Mouse (Mus musculus): ENCODE results near the gene Myo1b. TPM values are rescaled to one million over a fixed set of nuclear protein-coding genes. Genes with fewer than 3 reads are reported as not detected.

The Myo1b gene
- total RNA-seq, 2 experiments from 2014 or later: 51.4 to 53.3 TPM

DNA sequence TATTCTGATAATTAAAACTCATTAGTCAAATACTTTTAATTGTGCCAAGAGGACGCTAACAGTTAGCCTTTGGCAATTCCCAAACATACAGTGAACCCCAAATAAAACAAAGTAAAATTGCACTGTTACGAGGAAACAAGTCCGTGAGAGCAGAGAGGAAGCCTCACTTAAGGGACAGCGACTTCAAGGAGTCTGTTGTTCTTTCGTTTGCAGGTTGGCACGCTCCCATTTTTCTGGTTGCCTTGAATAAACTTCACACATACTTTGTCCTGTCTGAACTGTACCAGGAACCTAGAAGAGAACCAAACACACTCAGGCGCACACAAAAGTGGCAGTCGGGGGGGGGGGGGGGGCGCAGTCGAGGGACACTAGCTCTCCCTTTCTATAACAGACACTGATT, 164.9 kb downstream of the Myo1b start:
- no peak for DNase-seq (ENCODE audit: extremely low spot score in 1 of 2, low spot score in 2 of 2)
- intact Hi-C loops (cut with DNase I): no loop called here

DNA sequence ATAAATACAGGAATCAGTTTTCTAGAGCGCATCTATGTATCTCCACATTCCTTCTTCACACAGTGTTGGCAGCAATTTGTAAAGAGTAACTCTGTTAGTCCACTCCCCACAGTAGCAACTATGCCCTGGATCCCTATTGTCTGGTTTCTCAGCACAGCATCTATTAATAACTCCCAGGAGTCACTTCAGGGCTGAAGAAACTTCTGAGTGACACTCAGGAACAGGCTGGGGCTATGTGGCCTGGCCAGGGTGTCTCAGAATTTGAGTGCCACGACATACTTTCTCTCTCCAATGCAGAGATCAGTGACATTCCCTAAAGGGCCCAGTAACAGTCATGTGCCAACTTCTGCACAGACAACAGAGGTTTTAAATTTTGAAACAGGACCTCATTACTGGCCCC, 167.6 kb downstream of the Myo1b start:
- intact Hi-C loops (cut with DNase I): no loop called here
- no peak for DNase-seq (ENCODE audit: extremely low spot score in 1 of 2, low spot score in 2 of 2)

DNA sequence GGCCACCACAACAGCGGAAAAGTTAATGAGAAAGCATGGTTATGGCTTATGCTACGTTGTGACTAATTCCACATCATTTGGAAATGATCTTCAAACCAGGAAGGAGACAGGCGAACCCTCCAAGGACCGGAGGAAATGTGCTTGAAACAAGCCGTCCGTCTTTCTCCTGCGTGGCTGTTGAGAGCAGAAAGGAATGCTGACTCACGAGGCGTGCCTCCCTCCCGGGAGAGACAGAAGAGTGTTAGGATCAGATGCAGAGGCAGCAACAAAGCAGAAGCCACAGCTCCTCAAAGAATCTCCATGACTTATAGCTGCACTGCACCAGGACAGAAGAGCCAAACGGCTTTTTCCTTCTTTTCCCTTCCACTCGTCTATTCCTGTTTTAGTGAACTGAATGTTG, 168.4 kb downstream of the Myo1b start:
- intact Hi-C loops (cut with DNase I): no loop called here
- DNase-seq (ENCODE audit: extremely low spot score in 1 of 2, low spot score in 2 of 2): peak in 1 of 2 experiments; percentile 34

DNA sequence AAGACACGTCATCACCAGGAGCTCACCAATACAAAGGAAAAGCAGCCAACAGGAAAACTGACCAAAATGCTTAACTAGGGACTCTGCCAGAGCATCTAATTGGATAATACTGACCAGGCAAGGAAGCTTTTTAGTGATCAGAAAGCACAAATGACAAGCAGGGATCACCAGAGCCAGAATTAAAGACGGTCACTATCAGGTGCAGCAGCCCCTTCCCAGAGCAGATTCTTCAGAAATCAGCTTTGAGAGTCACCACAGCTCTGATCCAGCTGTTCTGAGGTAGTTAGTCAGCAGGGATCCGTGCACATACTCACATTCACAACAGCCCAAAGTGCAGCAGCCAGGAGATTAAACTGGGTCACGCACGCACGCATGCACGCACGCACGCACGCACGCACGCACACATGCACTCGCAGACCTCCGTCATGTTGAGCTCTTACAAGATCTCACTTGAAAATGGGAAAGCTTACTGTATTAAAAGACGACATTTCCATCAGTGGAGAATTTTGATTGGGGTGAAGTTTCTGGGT, 169.1 kb downstream of the Myo1b start:
- no peak for DNase-seq (ENCODE audit: extremely low spot score in 1 of 2, low spot score in 2 of 2)
- intact Hi-C loops (cut with DNase I): no loop called here

DNA sequence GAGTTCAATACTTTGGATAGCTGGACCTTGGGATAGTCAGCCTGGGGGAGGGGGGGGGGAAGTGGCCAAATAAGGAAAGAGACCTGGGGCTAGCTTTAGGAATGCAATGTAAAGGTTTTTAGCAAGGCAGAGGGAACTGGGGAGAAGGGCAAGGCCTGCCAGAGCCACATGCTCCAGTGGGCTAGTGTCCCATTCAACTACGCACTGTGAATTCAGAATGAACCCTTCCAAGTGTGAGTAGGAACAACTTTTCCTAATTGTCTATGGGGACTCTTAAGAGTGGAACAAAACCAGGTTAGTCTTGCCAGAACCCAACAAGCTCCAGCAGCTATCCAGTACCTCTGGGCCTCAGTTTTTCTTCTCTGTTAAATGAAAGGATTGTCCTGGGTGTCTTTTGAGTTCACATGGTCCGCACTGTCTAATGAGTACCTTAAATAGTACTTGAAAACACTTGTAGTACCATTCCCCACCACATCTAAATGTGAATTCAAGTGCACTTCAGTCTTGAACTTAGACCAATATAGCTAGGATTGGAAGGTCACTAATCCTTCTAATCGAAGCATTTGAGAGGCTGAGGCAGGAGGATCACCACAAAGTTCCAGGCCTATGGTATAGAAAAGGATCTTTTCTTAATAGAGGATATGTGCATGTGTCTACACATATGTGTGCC, 172.0 kb downstream of the Myo1b start:
- intact Hi-C loops (cut with DNase I): no loop called here
- no peak for DNase-seq (ENCODE audit: extremely low spot score in 1 of 2, low spot score in 2 of 2)

DNA sequence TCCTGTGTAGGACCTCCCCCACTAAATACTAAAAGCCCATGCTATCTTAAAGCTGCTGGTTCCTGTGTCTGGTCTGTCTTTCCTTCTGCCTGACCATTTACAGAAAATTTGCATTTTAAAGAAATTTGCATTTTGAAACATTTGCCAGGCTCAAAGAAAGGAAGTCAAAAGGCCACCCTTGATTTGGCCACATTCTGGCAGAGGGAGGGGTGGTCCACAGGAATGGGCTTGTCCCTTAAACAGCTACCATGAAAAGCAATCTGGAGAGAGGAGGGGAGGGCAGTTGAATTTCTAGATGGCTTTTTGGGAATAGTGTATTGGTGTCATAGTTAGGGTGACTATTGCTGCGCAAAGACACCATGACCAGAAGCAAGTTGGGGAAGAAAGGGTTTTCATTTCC, 173.3 kb downstream of the Myo1b start:
- DNase-seq (ENCODE audit: extremely low spot score in 1 of 2, low spot score in 2 of 2): no peak
- intact Hi-C loops (cut with DNase I): no loop called here

DNA sequence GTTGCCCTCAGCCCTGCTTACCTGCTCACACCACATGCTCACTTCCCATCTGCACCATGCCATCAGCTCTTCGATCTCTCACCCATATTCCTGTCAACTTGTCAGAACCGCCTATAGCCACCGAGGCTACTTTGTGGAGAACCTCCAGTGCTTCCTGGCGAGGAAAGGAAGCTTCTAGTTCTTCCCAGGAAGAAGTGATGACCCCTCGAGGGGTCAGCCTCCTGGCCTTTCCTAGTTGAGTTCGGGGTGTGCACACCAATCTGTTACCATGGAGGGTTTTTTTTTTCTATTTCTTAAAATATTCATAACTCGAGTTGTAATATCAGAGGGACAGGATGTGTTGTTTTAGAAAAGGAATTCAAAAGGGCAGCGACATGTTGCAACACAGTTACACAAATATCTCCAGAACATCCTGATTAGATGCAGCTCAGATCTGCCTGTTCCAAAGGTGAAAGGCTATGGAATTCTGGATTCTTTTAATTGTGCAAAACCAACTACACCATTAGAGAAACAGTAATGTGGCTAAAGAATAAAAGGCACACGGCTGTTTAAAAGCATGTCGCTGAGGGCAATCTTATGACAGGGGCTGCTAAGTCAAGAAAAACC, 175.1 kb downstream of the Myo1b start:
- intact Hi-C loops (cut with DNase I): no loop called here
- no peak for DNase-seq (ENCODE audit: extremely low spot score in 1 of 2, low spot score in 2 of 2)

DNA sequence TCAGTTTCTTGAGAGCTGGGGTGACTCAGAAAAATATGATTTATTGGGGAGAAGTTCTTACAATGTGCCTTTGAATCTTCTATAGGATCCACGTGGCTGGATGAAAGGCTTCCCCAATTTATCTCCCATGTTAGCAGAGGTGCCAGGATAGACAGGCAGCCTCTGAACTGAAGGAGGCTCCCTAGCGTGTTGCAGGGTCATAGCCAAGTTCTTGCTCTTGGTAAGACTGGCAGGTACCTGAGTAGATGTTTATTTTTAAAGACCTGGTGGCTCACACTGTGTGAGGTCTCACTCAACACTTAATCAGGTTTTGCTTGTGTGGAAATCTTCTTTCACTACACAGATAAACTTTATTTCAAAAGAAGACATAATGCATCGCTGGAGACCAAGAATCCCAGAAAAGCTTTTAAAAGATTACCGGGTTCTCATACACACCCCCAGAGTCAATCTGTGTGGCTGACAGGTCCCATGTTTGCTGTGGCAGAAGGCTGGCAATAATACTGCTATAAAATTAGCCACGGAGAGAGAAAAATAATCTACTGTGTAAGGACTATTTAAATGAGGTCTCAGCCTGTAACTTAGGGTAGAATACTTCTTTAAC, 176.5 kb downstream of the Myo1b start:
- no peak for DNase-seq (ENCODE audit: extremely low spot score in 1 of 2, low spot score in 2 of 2)

DNA sequence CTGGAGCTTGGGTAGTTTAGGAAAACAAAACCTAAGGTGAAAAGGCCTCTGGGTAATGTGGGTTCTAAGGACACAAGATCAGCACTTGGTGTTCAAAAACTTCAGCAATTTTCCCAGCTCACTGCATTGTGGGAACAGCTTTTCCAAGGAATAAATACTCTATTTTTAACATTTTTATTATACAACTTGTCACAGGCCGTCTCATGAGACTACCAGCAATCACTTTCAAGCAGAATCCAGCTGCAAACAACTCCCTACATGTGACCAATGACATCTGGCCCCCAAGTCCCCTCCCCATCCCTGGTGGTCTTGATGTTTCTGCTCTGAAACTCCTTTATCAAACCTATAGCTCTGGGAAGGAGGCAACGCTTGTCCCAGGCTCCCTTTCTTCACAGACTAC, 179.0 kb downstream of the Myo1b start:
- no peak for DNase-seq (ENCODE audit: extremely low spot score in 1 of 2, low spot score in 2 of 2)
- intact Hi-C loops (cut with DNase I): no loop called here

More for the DNA sequence above, 176.5 kb downstream of the Myo1b start:
- intact Hi-C loops (cut with DNase I): no loop called here

DNA sequence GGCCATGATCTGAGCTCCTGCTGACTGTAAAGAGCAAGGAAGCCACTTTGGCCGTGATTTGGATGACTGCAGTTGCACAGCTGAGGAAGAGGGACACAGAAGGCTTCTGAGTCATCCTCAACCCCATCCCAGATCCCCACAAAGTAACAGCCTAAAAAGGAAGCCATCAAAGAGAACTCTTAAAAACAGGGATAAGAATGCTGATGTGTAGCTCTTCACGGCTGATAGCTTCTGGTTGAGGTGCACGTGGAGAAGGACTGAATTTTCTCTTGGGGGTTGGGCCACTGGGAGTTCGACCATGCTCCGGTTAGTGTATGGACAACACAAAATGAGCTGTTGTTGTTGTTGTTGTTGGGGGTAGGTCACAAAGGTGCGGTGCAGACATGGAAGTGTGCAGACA, 181.2 kb downstream of the Myo1b start:
- intact Hi-C loops (cut with DNase I): no loop called here
- DNase-seq (ENCODE audit: extremely low spot score in 1 of 2, low spot score in 2 of 2): no peak

DNA sequence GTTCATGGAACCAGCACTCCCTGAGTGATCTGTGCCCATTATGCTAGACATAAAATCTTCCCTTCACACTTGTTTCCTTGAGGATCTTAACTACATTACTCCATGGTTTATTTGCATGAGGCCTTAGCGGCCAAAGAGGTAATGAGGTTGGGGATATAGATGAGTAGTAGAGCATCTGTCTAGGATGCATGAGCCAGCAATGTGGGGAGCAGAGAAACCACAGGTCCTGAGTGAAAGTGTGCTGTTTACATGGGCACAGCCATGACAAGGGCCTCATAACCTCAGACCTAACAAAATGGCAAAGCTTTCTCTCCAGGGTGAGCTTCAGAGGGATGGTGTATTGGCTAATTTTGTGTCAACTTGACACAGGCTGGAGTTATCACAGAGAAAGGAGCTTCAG, 186.5 kb downstream of the Myo1b start:
- intact Hi-C loops (cut with DNase I): no loop called here
- no peak for DNase-seq (ENCODE audit: extremely low spot score in 1 of 2, low spot score in 2 of 2)

DNA sequence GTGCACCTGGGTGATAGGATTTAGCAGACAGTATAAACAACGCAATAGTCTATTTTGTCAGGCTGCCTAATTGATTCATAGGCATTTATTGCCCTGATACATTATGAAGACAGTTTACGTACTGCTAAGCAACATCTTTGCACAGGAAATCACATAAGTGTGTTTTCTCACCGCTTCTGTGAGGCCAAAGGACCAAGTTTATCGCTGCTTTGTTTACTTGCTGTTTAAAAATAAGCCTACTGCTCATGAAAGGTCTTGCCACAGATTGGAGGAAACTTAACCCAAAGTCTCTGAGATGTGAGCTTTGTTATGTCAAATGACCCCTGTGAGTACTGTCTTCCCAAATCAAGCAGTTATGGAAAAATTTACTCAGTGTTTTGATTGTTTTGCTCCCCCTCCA, 187.1 kb downstream of the Myo1b start:
- intact Hi-C loops (cut with DNase I): no loop called here

DNA sequence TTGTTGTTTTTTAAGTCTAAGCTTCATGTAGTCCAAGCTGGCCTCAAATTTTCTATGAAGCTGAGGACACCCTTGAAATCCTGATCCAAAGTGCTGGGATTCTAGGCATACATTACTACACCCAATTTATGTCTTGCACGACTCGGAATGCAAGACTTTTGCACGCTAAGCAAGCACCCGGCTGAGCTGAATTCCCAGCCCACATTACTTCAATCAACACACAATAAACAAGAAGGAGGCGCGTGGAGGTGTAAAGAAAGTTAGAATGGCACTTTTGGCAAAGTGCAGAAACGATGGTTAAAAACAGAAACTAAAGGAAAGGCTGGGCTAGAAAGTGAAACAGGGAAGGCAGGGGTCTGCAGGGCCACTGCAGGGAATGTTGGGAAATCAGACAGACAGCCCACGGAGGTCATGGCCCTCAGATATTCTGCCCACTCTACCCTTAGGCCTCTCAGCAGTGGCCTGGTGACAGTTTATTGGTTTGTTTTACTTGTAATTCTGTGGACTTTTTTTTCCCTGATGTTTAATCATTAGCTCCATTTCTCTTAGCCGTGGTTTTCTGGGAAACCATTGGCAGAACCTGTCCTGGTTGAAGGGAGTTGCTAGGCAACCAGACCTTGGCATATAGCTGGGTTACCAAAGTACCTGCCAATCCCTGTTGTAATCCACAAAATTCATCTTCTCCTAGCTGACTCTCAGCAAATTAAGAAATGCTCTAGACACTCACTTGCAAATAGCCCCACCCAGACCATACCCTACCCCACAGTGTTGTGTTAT, 195.8 kb downstream of the Myo1b start:
- intact Hi-C loops (cut with DNase I): no loop called here
- DNase-seq (ENCODE audit: extremely low spot score in 1 of 2, low spot score in 2 of 2): no peak

More for the DNA sequence above, 187.1 kb downstream of the Myo1b start:
- no peak for DNase-seq (ENCODE audit: extremely low spot score in 1 of 2, low spot score in 2 of 2)

DNA sequence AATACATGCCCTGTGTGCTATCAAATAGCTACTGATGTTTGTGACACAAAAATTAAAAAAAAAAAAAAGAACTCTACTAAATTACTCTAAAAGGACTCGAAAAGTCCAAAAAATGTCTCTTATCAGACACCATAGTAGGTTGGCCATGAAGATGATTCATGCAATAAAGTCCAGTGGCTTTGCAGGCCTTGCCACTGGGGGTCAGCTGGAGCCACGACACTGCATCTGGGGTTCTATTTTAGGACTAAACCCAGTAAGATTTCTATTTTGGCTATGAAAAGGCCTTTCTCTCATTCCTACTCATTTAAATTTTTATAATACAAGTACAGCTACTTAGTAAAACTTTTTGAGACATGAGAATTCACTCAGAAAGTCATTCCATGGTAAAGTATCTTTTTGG, 205.0 kb downstream of the Myo1b start:
- no peak for DNase-seq (ENCODE audit: extremely low spot score in 1 of 2, low spot score in 2 of 2)
- intact Hi-C loops (cut with DNase I): no loop called here

DNA sequence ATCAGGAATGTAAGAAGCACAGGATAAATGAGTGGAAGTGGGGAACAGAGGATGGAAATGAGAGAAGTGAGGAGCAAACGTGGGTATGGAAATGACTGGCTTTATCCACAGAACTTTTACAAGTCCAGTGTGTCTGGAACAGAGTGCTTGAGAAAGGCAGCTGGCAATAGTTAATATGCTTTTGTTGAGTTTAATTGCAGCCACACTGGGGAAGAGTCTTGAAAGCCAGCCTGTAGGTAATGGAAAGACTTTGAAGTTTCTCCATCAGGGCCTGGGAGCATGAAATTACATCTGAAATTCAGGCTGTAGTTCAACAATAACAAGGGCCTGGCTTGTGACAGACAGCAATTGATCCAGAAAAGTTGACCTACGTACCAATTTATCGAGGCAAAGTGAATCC, 209.8 kb downstream of the Myo1b start:
- DNase-seq (ENCODE audit: extremely low spot score in 1 of 2, low spot score in 2 of 2): no peak
- intact Hi-C loops (cut with DNase I): no loop called here

DNA sequence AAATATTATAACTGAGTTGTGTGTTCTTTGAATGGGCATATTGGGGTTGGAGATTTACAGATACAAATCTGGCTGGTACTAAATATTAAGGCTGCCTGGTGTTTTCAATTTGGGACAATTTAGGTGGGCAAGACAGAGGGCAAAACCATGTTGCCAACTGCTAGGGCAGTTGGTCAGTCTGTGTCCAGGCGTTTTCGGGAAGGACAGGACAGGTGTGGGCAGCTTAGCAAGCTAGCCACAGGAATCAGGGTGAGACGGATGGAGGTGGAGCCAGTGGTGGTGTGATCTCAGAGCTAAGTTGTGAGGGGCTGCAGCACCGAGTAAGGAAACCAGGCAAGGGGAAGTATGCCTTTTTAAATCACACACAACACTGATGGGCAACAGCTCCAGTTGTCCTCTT, 211.3 kb downstream of the Myo1b start:
- intact Hi-C loops (cut with DNase I): no loop called here
- no peak for DNase-seq (ENCODE audit: extremely low spot score in 1 of 2, low spot score in 2 of 2)

All from left cerebral cortex, postnatal 10 days (tissue).